Mouse (Mus musculus) mouse trophoblast stem cell (cell line): ENCODE data around the gene Utrn.

Source experiments
- in situ Hi-C, 2 experiments: fragments of 300-500 bp; cut with MseI, MboI; formaldehyde crosslinking; loops; 2 replicates in 1 of 2; 3 replicates in 1 of 2; pipeline ENCODE4 v1.15.1; 2025

Utrn gene

GRCm38 (mm10) chr10:12444122-12444521 is 425.0 kb downstream of the Utrn start:
- in situ Hi-C loops = no loop called here

- in situ Hi-C loops = no loop called here
Observed at GRCm38 (mm10) chr10:12433161-12433560, 436.0 kb downstream of the Utrn start.

DNA sequence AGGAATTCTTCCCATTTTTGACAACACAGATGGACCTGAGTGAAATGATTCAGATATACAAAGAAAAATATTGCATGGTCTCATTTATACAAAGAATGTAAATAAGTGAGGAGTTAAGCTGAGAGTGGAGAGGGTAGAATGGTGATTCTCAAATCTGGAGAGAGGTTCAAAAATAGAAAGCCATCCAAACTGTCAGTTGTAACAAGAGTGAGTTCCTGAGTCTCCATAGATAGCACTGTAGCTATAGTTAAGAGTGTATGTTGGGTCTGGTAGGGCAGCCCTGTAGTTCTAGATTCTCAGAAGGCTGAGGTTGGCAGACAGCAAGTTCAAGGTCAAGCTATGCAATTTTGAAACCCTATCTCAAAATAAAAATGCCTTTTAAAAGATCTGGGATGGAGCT is 438.8 kb downstream of the Utrn start:
- in situ Hi-C loops = no loop called here

- in situ Hi-C loops = no loop called here
Observed at GRCm38 (mm10) chr10:12426866-12427265, 442.3 kb downstream of the Utrn start.

GRCm38 (mm10) chr10:12424944-12425343 is 444.2 kb downstream of the Utrn start:
- in situ Hi-C loops = no loop called here

- in situ Hi-C loops = no loop called here
Observed at GRCm38 (mm10) chr10:12423994-12424725, 445.0 kb downstream of the Utrn start.

DNA sequence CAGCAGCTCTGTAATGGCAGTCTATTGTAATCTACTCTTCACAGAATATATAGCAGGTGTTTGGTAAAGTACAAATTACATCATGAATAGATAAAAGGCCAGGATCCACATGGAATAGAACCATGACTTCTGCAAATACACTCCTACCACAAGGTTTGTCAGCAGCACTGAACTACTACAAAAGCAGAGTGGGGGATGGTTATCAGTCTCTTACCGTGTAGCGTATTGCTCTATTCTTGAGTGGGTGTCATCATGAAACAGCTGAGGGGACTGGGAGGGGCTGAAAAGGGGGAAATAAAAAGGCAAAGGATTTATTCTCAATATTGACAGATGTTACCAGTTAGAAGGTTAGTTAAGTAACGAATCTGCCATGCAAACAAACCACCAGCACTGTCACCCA is 454.2 kb downstream of the Utrn start:
- in situ Hi-C loops = no loop called here

- in situ Hi-C loops = no loop called here
Observed at GRCm38 (mm10) chr10:12406338-12407110, 462.6 kb downstream of the Utrn start.

DNA sequence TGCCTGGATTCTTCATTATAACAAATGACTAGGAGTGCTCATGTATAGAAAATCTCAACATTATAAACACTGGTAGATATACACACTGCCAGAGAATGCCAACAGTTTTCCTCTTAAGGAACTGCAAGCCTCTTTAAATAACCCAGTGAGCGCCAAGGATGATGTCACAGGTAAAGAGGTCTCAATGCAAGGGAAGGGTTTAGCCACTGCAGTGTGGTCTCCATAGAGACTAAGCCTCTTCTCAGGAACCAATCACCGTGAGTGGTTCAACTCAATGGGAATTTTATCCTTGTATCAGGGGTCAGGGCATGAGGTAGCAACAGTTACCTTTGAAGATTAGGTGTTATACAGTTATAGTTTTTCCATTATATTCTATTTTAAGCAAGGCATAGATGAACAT is 469.7 kb downstream of the Utrn start:
- in situ Hi-C loops = no loop called here

DNA sequence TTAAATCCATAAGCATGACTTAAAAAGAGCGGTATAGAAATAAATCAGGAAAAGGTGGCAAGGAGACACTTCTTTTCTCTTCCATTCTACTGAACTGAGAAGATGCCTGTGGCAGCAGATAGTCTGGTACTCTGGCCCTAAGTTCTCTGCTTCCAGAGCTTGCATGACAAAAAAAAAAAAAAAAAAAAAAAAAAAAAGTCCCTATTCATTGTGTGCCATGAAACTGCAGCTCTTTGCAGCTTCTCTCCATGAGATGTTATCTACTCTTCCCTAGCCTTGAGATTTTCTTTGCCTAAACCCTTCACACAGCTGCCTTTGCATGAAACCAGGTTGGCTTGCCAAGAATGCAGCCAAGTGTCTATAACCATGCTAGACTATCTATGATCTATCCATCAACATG is 489.0 kb downstream of the Utrn start:
- in situ Hi-C loops = no loop called here

DNA sequence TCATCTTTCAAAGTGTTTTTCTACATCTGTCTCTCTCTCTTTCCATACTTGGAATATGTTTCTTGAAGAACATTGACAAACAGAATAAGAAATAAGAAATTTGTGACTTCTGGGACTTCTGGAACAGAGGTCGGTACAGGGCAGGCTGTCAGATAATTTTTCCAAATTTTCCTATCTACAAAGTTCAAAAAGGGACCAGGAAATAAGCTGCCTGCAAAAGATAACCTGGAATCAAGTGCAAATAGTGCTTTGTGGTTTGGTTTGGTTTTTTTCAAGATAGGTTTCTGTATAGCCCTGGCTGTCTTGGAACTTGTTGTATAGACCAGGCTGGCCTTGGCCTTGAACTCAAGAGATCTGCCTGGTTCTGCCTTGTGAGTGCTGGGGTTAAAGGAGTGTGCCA is 490.0 kb downstream of the Utrn start:
- in situ Hi-C loops = no loop called here

DNA sequence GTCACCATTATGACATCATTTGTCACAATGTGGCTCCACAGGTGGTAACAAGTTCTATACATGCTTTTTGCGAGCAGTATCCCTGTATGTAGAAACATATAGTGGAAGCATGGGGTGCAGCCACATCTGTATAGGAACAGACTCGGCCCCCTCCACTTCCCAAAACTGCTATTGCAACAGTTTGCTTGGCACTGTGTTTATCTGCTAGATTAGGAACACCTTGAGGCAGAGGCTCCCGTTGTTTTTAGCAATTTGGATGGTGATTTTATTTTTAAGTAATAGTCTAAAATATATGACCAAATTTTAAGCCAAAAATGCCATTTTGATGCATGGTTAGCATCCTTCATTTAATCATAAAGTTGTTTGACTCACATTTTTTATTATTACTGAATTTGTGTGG is 491.4 kb downstream of the Utrn start:
- in situ Hi-C loops = no loop called here

DNA sequence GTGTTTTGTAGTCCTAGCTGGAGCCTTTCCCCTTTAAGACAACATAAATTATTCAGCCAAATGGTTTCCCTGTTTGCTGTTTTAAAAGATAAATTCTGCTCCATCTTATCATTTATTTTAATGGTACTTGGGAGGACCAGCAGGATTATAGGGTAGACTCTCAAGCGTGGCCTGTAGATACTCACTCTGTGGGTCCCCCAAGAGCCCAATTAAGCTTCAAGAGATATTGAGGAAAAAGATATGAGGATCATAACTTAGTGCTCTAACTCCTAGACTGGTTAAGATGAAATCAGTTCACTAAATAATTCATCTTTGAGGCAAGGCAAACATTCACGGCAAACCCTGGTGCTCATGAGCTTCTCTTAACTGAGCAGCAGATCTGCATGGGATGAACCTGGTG is 493.1 kb downstream of the Utrn start:
- in situ Hi-C loops = no loop called here

- in situ Hi-C loops = no loop called here
Observed at GRCm38 (mm10) chr10:12374741-12375140, 494.4 kb downstream of the Utrn start.

DNA sequence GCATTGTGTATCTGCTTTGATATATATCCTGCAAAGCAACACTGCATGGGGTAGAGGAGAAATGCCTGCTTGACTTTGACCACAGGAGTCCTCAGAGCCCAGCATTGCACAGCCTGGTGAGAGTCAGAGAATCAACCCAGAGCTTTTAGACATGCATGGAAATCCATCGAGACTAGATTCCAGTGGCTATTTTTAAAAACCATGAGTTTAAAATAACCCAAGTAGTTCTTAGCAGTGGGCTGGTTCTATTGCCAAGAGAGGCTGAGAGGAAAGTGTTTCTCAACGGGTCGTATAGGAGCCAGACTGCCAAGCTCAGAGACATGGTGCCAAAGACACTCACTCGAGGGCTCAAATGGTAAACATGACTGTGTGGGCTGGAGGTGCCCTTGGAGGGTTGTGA is 514.6 kb downstream of the Utrn start:
- in situ Hi-C loops = no loop called here

DNA sequence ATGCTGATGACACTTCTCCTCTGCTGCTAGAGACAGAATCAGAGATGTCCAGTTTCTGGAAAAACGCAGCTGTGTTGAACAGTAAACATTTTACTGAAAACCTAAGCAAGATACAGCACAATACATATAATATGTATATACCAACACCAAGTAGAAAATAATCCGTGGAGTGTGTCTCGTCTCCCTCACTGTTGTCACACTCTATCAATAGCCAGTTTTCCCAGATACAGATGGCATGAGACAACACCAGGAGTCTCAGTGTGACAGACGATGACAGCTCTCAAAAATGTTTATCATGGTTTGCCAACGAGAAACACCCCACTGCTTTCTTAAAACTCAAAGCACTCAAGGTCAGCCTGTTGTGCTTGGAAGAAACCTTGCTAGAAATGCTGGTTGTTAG is 515.1 kb downstream of the Utrn start:
- in situ Hi-C loops = no loop called here

DNA sequence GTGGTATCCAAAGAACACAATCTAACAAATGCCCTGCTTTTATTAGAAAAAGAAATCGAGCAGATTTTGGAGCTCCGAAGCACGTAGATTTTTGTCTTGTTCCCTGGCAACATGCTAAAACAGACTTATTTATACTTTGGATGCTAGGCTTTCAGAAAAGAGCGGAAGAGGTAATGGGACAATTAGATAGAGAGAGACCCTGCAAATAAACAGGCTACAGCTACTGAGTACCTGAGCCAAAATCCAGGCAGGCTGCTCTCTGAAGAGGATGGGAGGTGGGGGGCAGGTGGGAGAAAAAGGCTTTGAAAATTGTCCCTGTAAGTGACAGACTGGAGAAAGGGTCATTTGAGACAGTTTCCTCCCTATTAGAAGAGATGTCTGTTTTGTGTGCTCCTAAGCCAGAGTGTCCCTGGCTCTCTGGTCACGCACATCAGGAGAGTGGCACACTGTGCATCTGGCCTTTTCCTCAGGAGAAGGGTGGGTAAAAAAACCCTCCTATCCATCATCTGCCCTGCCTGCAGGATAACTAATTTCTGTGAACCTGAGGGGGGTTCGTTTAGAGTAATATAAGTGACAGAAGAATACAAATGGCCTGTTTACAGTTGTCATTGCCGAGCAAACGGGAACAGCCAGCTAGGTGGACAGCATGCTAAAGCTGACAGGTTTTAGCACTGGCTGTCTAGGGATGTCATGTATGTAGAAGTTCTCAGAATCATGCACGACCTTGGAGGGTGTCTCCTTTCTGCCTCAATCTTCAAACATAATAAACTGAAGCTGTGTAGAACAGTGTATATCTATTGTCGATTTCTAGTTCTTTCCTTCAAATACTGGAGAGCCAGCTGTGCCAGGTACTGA is 529.2 kb downstream of the Utrn start:
- in situ Hi-C loops = no loop called here

DNA sequence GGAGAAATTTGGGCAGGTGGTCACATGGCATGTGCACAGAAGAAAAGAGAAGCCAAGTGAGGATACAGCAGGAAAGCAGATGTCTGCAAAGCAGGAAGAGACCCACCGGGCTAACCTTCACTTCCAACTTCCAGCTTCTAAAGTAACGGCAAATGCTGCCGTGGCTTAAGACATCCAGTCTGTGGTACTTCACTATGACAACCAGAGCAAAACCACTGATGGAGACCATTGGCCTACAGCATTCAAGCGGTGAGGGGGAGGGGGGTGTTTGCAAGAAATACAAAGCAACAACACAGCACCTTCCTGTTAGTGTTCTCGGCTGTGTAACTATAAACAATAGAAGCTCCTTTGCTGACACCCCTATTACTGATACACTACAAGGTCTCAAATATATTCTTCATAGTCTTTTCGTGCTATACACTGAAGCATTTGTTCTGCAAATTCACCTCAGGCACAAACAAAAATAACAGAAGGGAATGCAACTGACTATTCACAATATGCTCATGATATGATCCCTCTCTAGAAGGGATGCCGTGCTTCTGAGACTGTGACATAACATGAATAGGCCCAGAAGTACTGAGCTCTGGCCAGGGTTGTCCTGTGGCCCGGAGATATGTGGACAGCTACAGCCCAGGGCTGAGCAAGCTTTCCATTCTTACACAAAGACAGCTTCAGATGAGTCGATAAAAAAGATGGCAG is 530.0 kb downstream of the Utrn start:
- in situ Hi-C loops = no loop called here
